Mouse (Mus musculus) frontal cortex, adult 2 months (tissue): ENCODE measurements around the gene Cdh20. TPM values are rescaled to one million over a fixed set of nuclear protein-coding genes. Genes with fewer than 3 reads are reported as not detected.
"Not testable (repeated sequence)": the region's sequence is repeated elsewhere in the genome, so short reads cannot be mapped to it uniquely, and the experiment has no call there.

ENCODE experiments used
- DNase-seq, 2 experiments: peaks; one replicate each; pipeline ENCODE4 v3.0.0; 2022; ENCODE audit warnings: low spot score in 1 of 2; ENCODE audit errors: extremely low spot score in 1 of 2
- polyA plus RNA-seq: library from polyadenylated mRNA; depleted of rRNA; stranded (reverse); fragments of >200 nt; gene quantifications from 2 replicates; pipeline ENCODE4 v1.2.3, GENCODE M21; 2012

Cdh20 gene
- polyA plus RNA-seq, 1 experiment, result 16.6 TPM

DNA sequence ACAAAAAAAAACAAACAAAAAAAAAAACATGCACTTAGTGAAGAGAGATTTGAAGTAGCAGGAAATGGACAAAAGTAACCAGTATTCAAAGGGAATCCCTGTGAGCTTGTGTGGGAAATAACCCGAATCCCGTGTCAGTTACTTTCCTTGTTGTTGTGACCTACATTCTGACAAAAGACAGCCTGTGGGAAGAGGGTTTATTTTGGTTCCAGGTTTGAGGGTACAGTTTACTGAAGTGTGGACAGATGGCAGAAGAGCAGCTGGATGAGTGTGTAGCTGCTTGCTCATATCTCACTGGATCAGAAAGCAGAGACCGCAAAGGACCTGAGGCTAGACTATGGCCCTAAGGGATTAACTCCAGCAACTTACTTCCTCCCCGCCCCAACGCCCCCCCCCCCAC, 135.1 kb downstream of the Cdh20 start:
- DNase-seq, result peak in 1 of 2 experiments; percentile 29

DNA sequence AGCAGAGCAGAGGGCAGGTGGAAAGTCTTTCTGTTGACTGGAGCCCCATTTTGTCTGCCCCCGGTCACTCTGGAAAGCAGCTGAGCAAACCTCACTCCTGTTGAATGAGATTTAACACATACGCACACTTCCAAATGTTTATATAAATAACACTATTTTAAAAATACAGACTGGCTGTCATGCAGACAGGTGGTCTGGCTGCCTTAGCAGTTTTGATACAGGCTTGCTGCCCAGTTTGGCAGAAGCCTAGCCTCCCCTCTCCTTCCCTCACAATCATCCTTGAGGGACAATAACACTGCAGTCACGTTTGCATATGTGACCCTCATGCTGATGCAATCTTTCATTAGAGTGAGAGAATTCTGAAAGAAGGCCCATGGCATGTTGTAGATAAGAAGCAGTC, 144.1 kb downstream of the Cdh20 start:
- DNase-seq, result no peak

DNA sequence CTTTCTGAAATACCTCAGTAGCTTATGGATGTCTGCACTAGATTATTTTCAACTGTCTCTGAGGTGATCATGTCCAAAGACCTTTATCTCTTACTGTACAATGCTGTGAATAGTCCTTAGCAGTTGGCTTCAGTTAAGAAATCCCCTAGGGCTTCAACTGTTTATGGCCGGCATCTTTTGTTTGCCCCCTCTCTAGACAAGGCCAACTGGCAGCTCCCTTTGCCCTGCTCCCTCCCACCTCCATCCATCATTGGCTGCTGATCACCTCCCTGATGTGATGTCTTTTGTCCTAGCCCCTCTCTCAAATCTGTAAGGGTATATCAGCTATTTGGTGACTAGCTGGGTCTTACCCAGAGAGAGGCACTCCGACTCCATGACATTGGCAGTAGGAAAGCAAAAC, 148.2 kb downstream of the Cdh20 start:
- DNase-seq, result no peak

DNA sequence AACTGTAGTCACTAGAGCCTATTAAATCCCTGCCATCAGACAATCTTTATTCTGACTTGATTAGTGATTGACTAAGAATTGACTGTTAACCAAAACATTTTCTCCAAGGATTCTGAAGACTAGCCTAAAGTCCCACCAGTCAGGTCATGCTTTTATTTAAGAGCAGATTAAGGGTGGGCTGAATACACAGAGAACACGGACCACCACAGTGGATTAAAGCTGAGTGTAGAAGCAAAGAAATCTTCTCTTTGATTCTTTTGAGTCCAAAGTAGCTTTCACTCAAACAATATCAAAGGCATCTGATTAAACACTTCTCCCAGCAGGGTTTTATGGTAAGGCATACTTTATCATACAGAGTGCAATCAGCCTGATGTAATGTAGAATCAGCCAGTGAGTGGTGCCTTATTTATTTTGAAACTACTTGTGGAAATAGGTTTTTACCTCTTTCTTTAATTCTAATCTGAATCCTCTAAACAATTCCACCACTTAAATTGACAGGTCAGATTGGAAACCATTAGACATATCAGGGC, 149.0 kb downstream of the Cdh20 start:
- no peak for DNase-seq

DNA sequence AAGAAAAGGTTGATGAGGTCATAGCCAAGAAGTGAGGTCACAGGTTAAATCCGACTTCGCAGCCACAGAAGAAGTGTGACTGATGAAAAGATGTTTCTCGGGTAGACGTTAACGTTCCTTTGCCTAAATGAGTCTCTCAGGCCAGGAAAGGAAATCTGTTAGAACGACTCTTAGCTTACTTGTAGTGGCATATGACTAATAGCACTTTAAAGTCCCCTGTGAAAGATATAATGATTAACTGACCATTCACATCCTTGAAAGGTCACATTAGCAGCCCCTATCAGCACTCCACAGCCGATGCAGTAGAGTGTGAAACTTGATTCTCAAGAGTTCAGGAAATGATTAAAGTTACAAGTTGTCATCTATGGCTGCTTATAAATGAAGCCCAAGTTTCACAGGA, 164.7 kb downstream of the Cdh20 start:
- DNase-seq, result no peak

DNA sequence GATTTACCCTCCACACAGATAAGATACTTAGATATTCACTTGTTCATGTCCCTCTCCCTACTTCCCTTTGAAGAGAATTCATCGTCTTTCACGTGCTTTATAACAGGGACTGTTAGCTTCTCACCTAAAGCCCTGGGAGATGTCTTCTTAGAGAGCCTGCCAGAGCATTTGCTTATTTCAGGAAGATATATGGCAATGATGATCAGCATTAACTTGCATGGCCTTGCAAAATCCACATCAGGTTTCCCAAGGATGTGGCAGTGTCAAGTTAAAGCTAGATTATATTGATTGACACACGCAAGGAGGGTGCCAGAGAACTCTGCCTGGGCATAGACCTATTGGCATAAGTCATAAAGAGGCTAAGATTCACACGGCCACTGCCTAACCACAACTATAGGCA, 168.6 kb downstream of the Cdh20 start:
- no peak for DNase-seq

DNA sequence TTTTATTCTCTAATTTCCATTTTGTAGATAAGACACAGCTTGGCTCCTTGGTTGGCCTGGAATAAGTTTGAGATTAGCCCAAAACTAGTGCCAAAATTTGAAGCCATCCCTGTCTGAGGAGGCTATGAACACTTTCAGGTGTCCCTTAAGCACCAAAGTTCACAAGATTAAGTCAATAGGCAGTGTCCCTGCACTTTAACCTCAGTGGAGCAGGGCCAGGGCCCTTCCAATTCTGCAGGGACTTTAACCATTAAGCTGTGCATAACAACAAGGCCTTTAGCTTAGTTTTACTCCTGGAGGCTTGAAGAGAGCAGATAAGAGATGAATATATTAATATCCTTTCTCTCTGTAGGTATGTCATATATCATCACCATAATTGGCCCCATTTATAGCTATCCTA, 170.8 kb downstream of the Cdh20 start:
- DNase-seq, result no peak

DNA sequence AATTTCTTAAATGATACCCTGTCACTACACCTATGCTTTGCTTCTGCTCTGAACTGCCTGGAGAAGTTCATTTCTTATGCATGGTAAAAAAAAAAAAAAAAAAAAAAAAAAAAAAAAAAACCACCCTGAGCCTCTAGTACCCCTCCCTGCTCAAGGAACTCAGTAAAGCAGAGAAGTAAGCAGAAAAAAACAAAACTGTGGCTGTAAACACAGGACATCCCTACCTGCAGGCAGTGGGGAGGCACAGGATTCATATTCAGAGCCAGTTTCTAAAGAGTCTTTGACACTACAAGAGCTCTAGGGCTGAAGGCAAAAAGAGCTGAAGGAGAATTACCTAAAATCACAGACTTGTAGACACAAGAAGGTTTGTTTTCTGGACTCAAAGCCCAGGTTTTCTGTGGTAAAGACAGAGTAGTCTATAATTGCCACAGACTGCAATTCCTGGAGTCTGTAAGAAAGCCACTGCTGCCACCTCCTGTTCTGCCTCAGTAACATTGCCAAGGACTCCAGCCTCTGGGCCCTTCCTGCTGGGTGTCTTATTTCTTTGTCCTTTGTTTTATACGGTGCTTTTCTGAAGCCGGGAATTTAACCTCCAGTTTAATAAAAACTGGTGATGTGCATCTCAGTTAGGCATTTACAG, 176.3 kb downstream of the Cdh20 start:
- peak; percentile 38 to 77 for DNase-seq

DNA sequence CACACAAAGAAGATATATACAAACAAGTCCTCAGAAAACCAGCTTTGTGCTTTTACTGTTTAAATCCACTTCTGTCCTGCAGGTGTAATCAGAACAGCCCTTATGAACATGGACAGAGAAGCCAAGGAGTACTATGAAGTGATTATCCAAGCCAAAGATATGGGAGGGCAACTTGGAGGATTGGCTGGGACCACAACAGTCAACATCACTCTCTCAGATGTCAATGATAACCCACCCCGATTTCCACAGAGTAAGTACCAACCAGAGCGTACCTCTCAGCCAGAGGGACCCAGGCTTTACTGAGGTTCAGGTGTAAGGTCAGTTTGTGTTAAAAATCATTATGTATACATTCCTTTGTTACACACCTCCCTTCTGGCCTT, 176.8 kb downstream of the Cdh20 start:
- DNase-seq, result no peak

DNA sequence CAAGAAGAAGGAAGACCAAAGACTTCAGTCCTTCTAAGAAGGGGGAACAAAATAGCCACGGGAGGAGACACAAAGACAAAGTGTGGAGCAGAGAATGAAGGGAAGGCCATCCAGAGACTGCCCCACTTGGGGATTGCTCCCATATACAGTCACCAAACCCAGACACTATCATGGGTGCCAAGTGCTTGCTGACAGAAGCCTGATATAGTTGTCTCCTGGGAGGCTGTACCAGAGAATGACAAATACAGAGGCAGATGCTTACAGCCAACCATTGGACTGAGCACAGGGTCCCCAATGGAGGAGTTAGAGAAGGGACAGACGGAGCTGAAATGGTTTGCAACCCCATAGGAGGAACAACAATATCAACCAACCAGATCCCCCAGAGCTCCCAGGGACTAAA, 181.3 kb downstream of the Cdh20 start:
- DNase-seq, result not testable (repeated sequence)

DNA sequence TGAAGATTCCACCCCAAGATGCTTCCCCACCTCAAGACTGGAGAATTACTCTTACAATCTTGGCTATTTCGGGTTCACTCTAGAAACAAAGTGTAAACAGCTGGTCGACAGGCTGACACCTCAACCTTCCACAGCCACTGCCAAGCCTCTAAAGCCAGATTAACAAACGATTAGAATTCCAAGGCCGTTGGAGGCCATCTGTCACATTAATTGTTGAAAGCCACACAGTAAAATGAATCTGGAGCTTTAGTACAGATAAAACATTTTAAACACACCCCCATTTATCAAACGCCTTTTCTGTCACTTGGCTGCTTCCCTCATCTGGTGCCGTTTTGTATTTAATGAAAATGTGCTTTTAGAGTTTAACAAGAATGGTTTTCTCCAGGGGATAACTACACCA, 188.7 kb downstream of the Cdh20 start:
- DNase-seq, result no peak

DNA sequence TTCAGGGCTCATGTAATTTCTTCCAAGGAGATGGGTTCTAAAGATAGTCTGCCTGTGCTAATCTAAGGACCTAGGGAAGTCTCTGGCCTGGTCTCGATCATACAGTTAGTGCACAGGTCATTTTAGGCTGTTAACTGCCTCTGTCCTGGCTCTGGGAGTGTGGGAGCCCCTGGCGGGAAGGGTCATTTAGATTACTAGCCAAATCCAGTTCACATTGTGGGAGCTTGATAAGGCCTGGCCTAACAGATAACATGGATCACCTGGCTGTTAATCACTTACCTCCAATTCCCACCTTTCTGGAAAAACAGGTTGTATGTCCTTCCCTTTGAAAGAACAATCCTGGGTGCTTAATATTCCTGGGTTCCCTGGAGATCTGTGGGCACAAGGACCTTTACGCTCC, 193.3 kb downstream of the Cdh20 start:
- no peak for DNase-seq

DNA sequence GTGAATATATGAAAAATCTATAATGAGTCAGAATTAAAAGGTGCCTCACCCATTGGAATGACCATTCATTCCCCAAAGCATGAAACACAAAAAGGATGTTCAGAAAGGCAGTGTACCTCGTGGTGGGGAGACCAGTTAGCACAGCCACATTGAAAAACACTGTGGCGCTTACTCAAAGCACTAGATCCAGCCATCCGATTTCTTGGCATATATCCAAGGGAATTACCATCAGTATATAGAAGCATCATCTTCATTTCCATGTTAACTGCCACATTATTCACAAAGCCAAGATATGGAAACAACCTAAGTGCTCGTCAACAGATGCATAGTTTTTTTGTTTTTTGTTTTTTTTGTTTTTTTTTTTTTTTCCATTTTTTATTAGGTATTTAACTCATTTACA, 193.9 kb downstream of the Cdh20 start:
- no peak for DNase-seq

DNA sequence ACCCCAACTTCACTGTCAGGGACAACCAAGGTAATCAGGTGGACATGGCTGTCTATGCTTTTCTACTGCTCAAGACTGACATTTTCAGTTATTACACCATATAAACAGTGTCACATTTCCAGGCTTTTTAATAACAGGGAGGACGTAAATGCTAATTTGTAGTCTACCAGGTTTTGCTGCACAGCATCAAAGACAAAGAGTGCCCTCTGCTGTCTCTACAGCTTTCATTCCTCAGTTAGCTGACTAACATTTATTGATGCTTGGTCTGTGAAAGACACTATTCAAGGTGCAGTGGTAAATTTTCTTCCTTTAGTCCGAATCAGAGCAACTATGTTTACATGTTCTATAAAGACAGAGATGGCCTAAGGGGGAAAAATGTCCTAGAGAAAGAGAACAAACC, 210.7 kb downstream of the Cdh20 start:
- peak in 1 of 2 experiments; percentile 62 for DNase-seq

DNA sequence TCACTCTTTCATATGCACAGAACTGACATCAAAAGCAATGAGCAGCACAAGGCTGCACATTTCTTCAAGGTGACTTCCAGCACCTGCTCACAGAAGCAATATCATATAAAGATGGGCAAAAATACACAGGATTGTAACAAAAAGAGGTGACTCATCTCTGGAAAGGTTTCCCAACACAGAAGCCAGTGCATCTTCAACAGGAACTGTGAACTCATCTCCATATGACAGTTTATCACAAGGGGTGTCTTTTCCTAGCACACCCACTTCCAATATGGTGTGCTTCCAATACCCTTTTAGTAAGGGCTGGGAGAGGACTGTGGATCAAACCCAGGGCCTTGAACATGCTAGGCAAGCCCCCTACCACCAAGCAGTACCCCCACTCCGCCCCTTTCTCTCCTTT, 211.9 kb downstream of the Cdh20 start:
- DNase-seq, result no peak

DNA sequence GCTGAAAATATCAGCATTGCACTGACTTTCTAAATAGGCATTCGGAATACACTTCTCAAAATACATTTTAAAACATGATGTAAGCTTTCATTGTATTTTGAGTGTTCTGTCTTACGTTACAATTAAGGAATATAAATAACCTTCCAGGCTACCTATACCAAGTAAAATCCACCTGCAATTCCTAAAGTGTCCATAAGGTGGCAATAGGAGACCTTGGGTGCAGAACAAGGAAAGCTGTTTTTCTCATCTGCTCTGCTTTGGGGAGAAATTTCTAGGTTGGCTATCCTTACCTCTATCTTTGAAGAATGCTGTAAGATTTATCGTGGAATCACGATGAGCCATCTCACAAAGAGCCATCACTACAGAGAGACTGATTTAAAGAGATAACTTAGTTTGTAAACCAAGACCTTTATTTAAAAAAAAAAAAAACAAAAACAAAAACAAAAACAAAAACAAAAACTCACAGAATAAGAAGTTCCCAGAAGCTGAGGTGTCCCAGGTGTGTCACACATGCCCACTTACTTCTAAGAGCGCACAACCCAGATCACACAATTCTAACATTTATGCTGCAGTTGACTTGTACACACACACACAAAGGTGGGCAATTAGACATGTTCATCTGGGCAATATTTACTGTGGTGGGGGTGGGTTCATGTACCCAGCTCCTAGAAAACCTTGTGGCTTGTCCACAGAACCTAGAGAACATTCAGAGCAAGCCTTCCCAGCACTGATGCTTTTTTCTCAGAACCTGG, 218.1 kb downstream of the Cdh20 start:
- peak in 1 of 2 experiments; percentile 89 for DNase-seq

DNA sequence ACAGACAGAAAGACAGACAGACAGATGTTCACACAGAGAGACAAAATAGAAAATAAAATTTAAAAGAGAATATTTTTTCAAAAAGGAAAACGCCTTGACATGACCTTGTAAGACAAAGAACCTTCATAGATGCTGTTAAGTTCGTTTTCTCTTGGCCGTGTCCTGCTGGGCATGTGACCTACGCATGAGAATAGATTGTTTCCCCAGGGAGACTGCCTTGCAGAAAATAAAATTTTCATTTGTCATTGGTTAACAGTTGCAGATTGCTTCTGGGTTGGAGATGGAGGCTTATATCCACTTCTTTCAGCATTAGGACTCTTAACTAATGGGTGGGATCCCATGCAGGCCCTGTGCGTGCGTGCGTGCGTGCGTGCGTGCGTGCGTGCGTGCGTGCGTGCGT, 219.2 kb downstream of the Cdh20 start:
- no peak for DNase-seq

DNA sequence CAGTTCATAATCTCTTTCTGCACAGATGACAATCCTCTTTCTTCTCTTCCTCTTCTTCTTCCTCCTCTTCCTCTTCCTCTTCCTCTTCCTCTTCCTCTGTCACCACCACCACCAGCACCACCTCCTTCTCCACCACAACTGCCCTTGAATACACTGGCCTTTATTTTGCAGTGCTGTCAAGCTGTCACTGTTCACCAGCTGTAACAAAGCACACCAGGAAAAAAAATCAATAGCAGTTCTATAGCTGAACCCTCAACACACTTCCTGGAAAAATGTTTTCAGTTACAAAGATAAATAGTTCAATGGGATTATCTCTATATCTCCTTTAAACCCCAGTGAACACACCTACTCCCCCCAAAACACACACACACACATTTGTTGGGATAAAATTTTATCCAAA, 224.1 kb downstream of the Cdh20 start:
- no peak for DNase-seq

DNA sequence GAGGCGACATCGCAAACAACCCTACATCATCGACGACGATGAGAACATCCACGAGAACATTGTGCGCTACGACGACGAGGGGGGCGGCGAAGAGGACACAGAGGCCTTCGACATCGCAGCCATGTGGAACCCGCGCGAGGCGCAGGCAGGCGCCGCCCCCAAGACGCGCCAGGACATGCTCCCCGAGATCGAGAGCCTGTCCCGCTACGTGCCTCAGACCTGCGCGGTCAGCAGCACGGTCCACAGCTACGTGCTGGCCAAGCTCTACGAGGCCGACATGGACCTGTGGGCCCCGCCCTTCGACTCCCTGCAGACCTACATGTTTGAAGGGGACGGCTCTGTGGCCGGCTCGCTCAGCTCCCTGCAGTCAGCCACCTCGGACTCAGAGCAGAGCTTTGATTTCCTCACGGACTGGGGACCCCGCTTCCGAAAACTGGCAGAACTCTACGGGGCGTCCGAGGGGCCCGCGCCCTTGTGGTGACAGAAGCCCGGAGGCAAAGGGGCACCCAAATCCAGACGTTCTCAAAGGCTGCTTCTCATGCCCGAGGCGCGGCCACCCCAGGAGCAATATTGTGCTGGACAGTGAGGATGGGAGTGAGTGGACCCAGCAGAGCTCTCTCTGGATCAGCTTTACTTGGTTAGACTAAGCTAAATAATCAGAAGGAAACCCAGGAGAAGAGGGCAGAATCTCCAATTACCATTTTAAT, 225.7 kb downstream of the Cdh20 start:
- no peak for DNase-seq

DNA sequence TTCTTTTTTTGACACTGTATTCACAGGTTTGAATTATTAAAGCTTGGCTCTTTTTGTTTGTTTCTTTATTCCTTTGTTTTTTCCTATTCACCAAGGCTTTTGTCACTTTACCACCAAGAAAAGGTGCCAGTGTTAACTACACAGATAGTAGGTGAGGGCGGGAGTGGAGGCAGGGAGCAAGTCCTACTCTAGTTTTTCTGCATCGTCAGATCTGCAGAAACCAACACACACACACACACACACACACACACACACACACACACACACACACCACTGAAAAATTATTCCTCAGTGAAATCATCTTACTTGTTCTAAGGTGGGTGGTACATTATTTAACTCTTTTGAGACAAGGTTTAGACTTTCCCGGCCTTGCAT, 226.3 kb downstream of the Cdh20 start:
- DNase-seq, result no peak

DNA sequence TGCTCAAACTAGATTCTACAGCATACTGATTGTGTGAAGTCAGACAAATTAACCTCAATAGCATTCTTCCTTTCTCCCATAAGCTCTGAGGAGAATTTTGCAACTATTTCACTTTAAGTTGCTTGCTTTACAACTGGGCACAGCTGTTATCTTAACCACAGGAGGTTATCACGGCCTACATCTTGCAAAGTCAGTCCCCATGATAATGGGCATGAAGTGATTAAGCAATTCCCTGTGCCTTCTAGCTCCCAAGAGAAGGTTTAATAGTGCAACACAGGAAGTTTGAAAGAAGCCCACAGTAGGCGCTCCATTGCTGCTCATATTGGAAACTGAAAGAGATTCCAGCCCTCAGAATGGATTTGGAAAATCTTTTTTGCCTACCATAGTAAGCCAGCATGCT, 229.5 kb downstream of the Cdh20 start:
- DNase-seq, result no peak

DNA sequence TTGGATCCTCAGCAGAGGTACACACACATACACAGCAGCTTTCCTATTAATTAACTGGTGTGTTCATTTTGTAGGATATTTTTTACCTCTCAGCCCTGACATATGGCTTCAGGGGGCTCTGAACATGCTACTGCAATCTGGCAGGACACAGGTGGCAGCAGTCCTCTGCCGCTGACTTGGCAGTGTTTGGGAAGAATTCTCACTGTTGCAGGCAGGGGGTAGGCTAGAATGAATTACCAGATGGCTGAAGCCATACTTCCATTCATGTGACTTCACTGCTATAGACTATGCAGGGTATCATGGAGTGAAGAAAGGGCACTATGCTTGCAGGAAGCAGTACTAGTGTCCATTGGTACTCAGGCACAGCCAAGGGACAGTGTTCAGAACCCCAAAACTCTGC, 233.8 kb downstream of the Cdh20 start:
- no peak for DNase-seq
